Mouse (Mus musculus) layer of hippocampus, postnatal 14 days (tissue): ENCODE data around the gene Dock4. TPM values are rescaled to one million over a fixed set of nuclear protein-coding genes. Genes with fewer than 3 reads are reported as not detected.
A peak's percentile ranks its signal among the peaks of the same experiment; 100 is the strongest.

Source experiments
- DNase-seq, 2 experiments: peaks; one replicate each; pipeline ENCODE4 v3.0.0; 2021 to 2022; ENCODE audit warnings: low spot score in 2 of 2, mixed read lengths in 1 of 2
- total RNA-seq, 2 experiments: library from RNA; stranded (reverse); gene quantifications; 2 replicates each; pipeline ENCODE4 v1.2.3; 2021

Gene Dock4
- total RNA-seq, 2 experiments from 2014 or later: 193 to 215 TPM

GRCm38 (mm10) chr12:40564261-40564660, 118.5 kb downstream of the Dock4 start:
- no peak for DNase-seq

GRCm38 (mm10) chr12:40568365-40568885, 122.7 kb downstream of the Dock4 start:
- DNase-seq: no peak

- peak in 1 of 2 experiments; percentile 49 for DNase-seq
Observed at GRCm38 (mm10) chr12:40568971-40569968, 123.5 kb downstream of the Dock4 start.

GRCm38 (mm10) chr12:40570250-40570649, 124.5 kb downstream of the Dock4 start:
- no peak for DNase-seq

GRCm38 (mm10) chr12:40574051-40574450, 128.3 kb downstream of the Dock4 start:
- DNase-seq: no peak

GRCm38 (mm10) chr12:40576749-40577148, 131.0 kb downstream of the Dock4 start:
- DNase-seq: no peak

- DNase-seq: no peak
Observed at GRCm38 (mm10) chr12:40580351-40580750, 134.6 kb downstream of the Dock4 start.

GRCm38 (mm10) chr12:40581037-40581436, 135.3 kb downstream of the Dock4 start:
- DNase-seq: no peak

- DNase-seq: no peak
Observed at GRCm38 (mm10) chr12:40582059-40582458, 136.3 kb downstream of the Dock4 start.

- no peak for DNase-seq
Observed at GRCm38 (mm10) chr12:40584526-40585289, 139.0 kb downstream of the Dock4 start.

GRCm38 (mm10) chr12:40585456-40586141, 139.8 kb downstream of the Dock4 start:
- DNase-seq: no peak

- DNase-seq: no peak
Observed at GRCm38 (mm10) chr12:40594161-40594560, 148.4 kb downstream of the Dock4 start.

- DNase-seq: no peak
Observed at GRCm38 (mm10) chr12:40595440-40595839, 149.7 kb downstream of the Dock4 start.

GRCm38 (mm10) chr12:40596020-40596419, 150.3 kb downstream of the Dock4 start:
- DNase-seq: no peak

- DNase-seq: no peak
Observed at GRCm38 (mm10) chr12:40596441-40596840, 150.7 kb downstream of the Dock4 start.

- DNase-seq: no peak
Observed at GRCm38 (mm10) chr12:40599952-40600351, 154.2 kb downstream of the Dock4 start.

- no peak for DNase-seq
Observed at GRCm38 (mm10) chr12:40605565-40605964, 159.8 kb downstream of the Dock4 start.

- DNase-seq: no peak
Observed at GRCm38 (mm10) chr12:40622926-40623325, 177.2 kb downstream of the Dock4 start.

- DNase-seq: peak in 1 of 2 experiments; percentile 22
Observed at GRCm38 (mm10) chr12:40626521-40626920, 180.8 kb downstream of the Dock4 start.

GRCm38 (mm10) chr12:40633242-40633641, 187.5 kb downstream of the Dock4 start:
- DNase-seq: peak in 1 of 2 experiments; percentile 13

GRCm38 (mm10) chr12:40634169-40634568, 188.4 kb downstream of the Dock4 start:
- DNase-seq: no peak
